Mouse (Mus musculus) urinary bladder, adult 18-20 months (tissue): ENCODE data around the gene Bmp2k.

Source experiments
- DNase-seq, 2 experiments: peaks; one replicate each; pipeline ENCODE4 v3.0.0; 2022; ENCODE audit warnings: low spot score in 2 of 2, mixed read lengths in 2 of 2

Bmp2k gene

DNA sequence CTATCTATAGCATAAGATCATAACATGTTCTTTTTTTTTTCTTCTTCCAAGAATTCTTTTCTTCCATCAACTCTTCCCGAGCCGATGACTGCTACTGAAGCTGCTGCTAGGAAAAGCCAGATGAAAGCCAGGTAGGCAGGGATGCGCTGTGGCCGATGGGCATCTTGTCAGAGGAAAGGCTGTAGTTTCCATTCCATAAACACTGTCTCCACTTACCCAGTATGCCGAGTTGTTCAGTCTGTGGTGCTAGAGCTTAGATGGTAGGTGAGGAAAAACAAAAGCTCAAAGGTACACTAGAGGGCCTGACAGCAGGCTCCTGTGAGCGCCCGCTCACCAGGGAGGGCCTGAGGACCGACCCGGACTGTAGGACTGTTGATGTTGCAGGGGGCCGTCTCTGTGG lies 57.3 kb downstream of the Bmp2k start:
- no peak for DNase-seq

DNA sequence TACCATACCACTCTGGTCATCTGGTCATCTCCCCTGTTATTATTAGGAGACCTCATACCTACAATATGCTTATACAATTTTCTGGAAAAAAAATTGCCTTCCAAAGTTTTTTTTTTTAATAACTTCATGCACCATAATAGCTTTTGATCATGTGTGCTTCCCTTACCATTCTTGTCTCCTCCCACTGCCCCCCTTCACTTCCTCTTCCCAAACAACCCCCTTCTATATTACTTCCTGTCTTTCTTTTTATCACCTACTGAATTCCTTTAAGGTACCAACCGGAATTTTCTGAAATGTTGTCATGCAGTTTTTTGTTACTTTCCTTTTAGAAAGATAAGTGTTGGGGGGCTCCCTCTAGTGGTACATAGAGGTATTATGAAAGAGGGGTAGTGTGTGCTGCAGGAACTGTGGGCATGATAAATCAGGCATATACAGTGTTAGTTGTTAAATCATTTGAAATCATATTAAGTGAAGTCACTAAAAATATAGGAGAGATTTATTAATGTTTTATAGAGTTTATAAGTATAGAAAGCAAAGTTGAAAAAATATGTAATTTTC lies 58.1 kb downstream of the Bmp2k start:
- no peak for DNase-seq

DNA sequence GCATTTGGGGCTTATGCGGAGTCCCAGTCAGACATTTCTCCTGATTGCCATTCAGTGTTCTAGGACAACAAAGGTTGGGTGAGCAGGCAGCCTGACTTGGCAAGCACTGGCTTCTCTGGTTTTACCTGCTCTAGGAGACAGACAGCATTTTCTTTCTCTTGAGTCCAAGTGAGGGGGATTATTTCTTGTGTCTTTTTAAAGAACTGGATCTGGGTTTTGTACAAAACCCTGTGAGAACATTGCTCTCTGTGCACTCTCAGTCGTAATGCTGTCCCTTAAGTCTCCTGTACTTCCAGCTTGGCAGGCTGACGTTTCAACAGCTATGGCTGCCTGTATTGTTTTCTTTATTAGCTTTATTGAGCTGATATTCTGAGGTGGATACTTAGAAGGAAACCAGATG lies 58.9 kb downstream of the Bmp2k start:
- DNase-seq: no peak

DNA sequence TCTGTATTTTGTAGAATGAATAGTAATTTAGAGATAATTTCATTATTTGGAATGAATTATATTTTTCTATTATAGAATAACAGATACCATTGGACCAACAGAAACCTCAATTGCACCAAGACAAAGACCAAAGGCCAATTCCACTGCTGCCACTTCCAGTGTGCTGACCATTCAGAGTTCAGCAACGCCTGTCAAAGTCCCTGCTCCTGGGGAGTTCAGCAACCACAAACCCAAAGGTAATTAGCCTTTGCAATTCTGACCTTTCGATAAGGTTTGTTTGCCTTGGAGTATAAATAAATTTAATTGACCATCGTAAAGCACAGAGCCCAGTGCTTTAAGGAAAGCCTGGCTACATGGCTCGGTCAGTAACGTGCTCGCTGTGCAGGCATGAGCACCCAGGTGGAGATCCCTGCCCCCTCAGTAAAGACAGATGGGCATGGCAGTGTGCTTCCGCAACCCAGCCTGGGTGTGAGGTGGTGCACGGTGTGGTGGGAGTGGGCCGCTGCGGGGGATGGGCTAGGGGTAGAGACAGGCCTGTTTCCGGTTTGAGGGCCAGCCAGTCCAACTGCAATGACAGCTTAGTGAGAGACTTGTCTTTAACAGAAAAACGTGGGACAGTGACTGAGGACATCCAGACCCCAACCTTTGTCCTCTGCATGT lies 59.4 kb downstream of the Bmp2k start:
- DNase-seq: no peak

DNA sequence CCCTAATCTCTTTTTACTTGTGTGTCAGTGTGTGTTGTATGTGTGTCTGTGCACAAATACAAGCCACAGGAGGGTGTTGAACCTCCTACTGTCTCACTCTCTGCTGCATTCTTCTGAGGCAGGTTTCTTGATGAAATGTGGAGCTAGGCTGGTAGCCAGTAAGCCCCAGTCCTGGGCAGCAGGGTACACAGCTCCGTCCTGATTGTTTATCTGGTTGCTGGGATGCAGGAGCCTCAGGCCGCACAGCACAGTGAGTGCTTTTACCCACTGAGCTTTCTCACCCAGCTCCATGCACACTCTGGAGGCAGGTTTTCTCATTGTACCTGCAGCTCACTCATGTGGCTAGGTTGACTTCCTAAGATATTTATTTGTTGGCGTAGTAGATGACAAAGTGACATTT lies 63.4 kb downstream of the Bmp2k start:
- DNase-seq: no peak

DNA sequence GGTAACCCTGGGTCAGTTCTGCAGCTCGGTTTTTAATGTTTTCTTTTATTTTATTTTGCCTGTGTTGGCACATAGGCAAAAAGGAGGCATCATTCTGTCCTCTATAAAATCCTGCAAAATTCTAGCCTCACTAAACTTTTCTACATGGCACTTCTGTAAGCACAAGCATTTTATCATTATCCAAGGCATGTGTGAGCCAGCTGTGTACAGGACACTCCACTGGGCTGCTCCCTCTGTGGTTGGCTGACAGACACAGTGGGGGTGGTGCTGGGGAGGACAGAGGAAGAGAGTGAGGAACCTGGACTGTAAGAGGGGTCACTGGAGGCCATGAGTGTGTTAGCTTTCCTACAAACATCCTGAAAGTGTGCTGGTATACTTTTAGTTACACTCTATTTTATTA lies 64.6 kb downstream of the Bmp2k start:
- no peak for DNase-seq

DNA sequence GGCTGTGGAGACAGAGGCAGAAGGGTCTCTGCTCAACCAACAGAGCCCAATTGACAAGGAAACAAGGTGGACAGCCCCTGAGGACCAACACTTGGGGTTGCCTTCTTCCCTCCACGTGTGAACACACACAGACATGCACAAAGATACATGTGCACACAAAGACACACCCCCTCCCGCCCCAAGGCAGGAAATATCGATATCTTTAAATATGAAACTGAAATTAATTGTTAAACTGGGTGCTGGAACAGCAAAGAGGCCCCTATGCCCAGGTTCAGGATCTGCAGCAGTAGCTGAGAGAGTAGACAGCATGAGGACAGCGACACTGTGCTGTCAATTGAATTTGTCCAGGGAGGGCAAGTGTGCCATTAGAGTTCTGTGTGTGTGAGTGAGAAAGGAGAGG lies 68.3 kb downstream of the Bmp2k start:
- DNase-seq: no peak

DNA sequence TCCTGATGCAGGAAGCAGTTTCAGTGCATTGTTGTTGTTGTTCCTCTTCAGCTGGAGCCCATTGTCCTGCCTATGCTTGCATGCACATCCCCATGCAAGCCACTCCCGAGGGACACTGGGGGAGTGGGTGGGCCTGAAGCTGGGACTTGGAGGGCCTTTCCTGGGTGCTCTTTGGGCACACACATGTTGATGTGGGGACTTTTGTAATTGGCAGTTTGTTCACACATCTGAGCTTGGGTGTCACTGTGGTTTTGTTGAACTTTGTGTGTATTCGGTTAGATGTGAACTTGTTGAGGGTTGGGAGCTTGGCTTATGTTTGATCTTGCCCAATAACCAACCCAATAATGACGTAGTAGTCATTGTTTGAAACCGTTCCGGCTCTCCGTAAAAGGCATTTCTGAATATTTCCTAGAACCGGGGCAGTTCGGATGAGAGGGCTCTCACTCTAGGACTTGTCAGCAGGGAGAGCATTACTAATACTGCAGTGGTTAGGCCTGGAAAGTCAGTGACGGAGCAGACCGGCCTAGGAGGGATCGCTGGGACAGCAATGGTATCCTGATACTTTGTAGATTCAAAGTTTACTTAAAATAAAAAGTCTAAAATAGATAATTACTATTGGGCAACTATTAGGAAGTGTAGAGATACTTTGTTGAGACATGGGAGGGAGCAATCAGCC lies 78.1 kb downstream of the Bmp2k start:
- no peak for DNase-seq

DNA sequence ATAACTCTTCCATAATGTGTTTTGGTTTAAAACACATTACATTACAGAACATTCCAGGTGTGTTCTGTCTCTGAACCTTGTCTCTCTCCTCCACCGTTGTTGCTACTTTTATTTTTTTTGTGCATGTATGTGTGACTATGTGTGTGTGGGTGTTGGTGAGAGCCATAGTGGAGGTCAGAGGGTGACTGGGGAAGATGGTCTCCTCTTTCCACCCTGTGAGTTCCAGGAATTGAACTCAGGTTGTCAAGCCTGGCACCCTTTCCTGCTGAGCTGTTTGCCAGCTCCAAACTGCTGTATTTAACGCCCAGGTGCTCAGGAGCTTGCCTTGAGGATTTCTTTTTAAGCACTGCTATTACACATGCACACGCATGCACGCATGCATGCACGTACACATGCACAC lies 78.7 kb downstream of the Bmp2k start:
- DNase-seq: no peak

DNA sequence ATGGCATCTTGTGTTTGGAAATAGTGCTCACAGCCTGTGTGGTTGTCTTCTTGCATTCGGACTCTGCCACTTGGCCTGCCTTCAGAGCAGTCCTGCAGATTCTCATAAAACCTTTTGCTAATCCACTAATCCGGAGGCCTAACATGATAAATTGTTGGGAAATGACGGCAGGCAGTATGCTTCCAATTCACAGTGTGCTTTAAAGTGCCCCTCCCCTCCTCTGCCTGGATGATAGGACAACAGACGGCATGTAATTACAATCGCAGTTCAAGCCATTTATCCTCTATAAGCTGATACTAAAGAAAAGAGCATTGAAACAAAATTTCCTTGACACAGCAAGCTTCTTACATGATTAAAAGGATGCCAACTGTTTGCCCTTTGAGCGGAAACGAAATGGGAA lies 80.2 kb downstream of the Bmp2k start:
- DNase-seq: no peak

DNA sequence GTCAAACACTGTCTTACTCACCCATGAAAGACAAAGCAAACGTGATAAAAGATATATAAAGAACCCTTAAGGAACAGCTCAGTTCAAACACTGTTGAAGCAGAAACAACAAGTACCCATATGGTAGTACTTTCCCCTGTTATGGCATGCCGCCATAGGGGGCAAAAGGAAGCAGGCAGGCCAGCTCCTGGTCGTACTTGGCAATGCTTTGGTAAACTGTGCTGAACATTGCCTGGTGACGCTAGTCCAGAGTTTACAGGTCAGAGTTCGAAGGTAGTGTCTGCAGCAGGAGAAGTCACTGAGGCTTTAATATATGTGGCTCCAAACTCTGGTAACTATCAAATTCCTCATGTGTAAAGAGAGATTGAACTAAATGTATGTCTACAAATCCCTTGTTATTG lies 81.2 kb downstream of the Bmp2k start:
- no peak for DNase-seq

DNA sequence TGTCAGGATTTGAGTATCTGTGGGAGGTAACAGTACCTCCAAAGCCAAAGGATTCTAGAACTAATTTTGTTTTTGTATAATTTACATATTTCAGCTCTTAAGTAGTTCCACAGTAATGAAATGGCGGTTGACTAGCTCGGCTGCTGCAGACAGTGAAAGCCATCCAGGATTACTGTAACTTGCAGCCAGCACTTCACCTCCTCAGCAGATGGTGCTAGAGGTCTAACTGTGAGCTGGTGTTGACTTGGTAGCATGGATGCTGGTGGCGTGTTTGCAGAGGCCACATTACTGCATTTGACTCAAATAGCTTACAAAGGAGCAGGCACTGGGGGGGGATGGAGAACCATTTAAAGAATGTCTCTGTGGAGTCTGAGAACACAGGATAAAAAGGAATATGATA lies 84.0 kb downstream of the Bmp2k start:
- DNase-seq: peak in 1 of 2 experiments; percentile 33

DNA sequence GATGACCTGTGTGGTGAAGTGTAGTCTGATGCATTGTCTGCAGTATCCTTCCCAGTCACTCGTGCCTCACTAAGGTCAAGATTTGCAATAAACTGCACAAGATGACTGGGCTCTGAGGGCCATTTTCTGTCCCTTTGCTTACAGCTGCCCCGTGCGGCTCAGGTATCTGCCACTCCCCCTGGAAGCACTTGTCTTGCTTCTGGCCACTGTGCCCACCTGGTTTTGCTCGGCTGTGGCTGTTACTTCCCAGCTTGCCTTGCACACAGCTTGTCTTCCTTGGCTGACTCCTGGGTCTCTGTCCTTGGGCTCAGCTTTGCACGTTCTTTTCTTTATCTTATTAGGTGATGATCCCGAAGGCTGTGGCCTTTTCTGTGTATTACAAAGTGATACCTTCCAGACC lies 86.2 kb downstream of the Bmp2k start:
- no peak for DNase-seq

DNA sequence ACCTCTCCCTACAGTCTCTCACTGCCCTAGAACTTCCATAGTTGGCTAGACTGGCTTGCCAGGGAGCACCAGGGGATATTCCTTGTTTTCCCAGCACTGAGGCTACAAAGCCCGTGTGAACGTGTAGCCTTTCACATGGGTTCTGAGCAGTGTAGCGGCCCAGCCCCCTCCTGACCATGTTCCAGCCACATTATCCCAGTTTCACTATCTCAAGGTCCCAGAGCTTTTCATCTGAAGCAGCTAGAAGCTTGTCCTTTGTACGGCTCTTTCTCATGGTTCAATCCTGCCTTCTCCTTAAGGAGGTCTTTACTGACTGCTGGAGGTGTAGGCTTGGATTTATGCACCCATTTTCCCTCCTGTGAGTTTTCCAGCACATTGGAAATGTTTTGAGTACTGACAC lies 87.1 kb downstream of the Bmp2k start:
- DNase-seq: no peak

DNA sequence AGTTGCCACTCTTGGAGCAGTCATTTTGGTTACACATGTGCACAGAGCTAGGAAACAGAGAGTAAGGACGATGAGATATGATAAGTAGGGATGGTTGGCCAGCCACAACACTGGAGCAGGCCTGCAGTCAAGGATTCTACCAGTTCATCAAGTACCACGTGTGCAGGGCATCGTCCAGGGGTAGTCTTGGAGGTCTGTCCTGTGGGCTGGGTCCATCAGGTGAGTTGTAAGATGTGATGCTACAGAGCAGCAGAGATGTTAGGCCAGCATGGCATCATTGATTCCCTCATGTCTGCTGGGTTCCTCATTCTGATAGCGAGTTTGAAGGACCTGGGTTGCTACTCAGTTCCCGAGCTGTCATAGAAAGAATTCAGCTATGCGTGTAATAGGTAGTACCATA lies 87.6 kb downstream of the Bmp2k start:
- DNase-seq: no peak

DNA sequence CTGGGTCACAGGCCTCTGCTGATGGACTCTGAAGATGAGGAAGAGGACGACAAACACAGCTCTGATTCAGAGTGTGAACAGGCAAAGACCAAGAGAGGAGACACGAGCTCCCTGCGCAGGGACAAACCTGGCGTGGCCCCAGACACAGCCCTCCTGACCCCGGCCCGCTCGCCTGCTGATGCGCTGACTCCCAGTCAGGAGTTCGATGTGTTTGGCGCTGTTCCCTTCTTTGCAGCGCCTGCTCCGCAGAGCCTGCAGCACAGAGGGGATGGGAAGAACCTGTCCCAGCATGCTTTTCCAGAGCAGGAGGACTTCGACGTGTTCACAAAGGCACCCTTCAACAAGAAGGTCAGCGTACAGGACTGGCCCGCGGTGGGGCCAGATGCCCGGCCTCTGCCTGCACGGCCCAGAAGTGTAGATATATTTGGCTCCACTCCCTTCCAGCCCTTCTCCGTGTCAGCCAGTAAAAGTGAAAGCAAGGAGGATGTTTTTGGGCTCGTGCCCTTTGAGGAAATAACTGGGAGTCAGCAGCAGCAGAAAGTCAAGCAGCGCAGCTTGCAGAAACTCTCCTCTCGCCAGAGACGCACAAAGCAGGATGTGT lies 89.6 kb downstream of the Bmp2k start:
- peak in 1 of 2 experiments; percentile 27 for DNase-seq

DNA sequence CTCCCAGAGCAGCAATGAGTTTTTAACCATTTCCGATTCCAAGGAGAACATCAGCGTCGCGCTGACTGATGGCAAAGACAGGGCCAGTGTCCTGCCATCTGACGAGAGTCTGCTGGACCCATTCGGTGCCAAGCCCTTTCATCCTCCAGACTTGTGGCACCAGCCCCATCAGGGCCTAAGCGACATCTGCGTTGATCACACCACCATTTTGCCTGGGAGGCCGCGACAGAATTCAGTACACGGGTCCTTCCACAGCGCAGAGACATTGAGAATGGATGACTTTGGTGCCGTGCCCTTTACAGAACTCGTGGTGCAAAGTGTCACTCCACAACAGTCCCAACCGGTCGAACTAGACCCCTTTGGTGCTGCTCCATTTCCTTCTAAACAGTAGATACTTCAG lies 90.3 kb downstream of the Bmp2k start:
- no peak for DNase-seq

DNA sequence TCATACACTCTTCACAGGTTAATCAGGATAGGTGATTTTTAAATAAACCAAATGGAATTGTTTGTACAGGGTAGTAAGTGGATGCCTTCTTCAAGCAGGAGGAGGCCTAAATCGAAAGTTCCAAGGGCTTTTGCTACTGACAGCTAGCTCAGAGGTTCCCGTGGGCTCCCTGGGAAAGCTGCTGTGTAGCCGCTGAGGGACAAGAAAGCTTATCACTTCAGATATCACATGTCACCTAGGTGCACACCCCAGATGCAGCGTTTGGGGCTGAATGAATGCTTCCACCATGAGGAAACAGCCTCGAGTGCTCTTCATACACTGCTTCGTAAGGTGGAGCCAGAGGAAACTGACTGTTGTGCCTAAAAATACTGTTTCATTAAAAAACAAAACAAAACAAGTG lies 90.7 kb downstream of the Bmp2k start:
- DNase-seq: no peak

DNA sequence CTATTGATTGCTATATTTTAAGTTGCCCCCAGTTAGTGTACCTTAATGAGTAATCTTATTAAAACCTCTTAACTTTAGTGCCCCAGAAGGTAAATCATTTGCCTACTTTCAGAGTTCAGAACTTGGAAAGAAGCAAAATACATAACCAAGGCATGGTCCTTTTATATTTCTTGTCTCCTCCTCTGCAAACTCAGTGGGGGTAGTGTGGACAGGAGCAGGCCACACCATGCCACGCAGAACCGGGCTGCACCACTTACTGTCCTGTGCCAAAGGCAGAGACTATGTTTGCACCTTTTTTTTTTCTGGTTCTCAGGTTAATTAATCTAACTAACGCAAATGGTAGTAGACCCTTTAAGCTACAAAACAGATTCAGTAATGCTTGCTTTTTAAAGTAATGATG lies 91.9 kb downstream of the Bmp2k start:
- DNase-seq: no peak

DNA sequence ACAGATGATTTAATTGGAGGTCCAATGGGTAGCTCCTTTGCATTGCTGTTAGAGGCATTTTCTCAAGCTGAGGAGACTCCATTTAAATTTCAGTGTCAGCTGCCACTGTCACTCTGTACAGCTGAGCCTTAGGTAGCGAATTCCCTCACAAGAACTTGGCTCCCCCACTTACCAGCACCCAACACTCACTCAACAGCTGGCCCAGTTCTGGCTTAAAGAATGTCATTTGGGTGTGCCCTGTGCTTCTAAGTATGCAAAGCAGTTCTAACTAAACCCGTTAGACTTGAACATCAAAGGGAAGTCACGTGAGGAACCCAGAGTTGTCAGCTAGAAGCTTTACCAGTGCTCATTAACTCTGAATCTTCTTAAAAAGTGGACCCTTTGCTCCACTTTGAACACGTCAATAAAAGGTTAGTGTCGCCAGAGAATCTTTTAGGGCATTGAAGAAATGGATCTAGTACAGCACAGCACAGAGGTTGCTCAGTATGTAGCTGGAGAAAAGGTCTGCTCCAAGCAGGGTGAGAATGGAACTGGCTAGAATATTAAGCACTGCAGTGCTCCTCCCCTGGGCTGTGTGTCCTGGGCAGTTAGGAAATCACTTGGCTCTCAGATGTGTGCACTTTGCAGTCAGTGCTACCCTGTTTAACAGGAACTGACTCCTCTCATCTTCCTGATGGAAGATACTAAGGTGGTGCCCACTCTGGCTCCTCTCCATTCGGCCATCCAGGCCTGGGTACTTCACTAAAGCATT lies 92.7 kb downstream of the Bmp2k start:
- no peak for DNase-seq

DNA sequence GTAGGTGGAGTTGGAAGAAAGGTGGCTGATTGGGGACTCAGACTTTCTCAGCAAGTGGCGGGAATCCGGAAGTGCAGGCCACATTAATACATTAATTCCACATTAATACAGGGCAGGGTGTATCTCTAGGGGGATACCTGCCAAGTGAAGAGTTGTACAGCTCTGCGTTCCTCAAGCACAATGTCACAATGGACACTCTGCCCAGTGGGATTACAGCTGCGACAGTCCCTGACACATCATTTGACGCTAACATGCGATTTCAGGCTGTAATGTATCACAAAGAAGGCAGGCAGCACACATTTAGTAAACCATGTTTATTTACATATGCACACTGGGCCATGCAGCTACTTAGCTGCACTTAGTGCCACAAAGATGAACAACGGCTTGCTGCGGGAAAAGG lies 95.5 kb downstream of the Bmp2k start:
- DNase-seq: no peak

DNA sequence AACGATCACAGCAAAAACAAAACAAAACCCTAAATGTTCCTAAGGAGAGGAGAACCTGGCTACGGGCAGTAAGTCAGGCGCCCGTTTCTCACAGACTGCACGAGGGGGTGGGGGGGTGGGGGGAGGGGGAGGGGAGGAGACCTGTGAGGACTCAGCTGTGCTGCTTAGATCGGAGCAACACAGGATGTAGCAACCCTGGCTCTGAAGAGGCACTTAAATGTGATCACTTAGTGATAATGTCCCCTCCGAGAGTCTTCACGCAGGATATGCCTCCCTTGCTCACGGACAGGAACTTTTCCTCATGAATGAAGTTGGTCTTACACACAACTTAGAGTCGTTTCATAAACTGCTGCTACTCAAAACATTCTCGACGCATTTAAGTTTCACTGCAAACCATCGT lies 97.8 kb downstream of the Bmp2k start:
- no peak for DNase-seq
